Mouse (Mus musculus) large intestine, adult 2 months (tissue): ENCODE results near the gene Lrrk1. TPM values are rescaled to one million over a fixed set of nuclear protein-coding genes. Genes with fewer than 3 reads are reported as not detected.

Source experiments
- DNase-seq: peaks from one replicate; pipeline ENCODE4 v3.0.0-alpha.2; 2012; ENCODE audit warnings: low read depth, low spot score
- WGBS: fragments of 180-500 bp; shearing (Covaris S2); methylation state at CpG from one replicate; pipeline ENCODE4 v1.1.7; 2018; 5-methylcytosine and 5-hydroxymethylcytosine counted together
- polyA plus RNA-seq: library from polyadenylated mRNA; depleted of rRNA; stranded (reverse); fragments of >200 nt; gene quantifications from 2 replicates; pipeline ENCODE4 v1.2.3, GENCODE M21; 2012; rRNA removed

The Lrrk1 gene
- polyA plus RNA-seq, 1 experiment = 20.1 TPM

DNA sequence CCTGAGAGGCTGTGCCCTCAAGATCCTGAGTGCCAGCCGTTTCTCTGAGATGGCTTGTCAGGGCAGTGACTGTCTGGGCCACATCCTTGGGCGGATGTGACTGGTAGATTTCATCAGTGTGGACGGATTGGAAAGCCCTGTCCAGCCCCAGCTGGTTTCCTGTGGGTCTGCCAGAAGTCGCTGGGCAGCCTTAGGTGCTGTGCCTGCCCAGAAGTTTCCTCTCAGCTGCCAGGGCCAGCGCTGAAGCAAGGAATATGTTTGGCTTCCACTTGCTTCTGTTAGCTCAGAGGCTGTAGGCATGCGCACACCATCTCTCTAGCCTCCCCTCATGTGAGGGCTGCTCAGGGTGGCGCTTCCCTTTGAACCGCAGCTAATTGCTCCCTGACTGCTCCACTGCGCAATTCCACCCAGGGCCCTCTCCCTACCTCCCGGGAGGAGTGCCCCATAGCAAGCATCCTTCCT is 209.0 kb downstream of the Lrrk1 start:
- DNase-seq = no peak
- WGBS = 42% methylated on average over 10 of the region's 10 CpGs

DNA sequence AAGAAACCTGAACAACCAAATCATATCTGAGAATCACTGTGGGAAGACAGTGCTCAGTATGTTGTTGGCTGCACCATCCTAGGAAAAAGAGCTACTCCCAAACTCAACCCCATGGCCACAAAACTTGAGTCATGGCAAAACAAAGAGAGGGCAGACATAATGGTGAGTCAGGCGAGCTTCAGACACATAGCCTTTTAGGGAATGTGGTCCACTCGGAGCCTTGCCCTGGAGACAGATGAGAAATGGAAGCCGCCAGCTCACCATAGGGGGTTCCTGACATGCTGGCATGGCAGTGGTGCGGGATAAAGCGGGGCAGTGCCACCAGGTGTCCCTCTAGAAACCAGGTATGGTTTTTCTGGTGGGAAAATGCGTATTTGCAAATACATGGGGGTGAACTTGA is 210.0 kb downstream of the Lrrk1 start:
- no peak for DNase-seq
- 93% methylated on average over 6 of the region's 6 CpGs for WGBS

DNA sequence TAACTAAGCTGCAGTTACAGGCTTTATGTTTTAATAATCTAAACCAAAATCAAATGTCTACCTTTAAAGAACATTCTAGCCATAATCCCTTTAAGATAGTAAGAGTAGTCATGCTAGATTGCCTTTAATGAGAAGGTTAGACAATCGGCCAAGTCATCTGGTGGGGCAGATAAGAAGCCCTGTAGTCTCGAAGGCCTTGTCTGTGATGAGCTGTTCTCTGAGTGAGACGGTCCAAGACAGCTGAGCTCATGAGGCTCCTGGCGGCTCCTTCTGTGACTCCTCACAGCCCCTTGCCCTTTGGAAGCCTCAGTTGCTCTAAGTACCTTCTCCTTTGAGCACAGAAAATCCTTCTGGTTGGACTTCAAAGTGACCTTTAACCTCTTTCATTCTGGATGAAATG is 211.2 kb downstream of the Lrrk1 start:
- WGBS = 87% methylated on average over 4 of the region's 4 CpGs
- no peak for DNase-seq

Other genes starting within 250 kb of the Lrrk1 start
- gene Gm10974, start 22.4 kb downstream of the Lrrk1 start, polyA plus RNA-seq = not detected in 2 replicates
- 7.0 and 15.7 TPM in 2 replicates for gene Aldh1a3, start 39.2 kb upstream of the Lrrk1 start, polyA plus RNA-seq